Mouse (Mus musculus) liver, embryonic 14.5 days (tissue): ENCODE results near the gene Pamr1.

Experiments used
- CTCF ChIP-seq: IDR thresholded peaks from 2 replicates; pipeline ENCODE4 v1.5.1; 2016; ENCODE audit warnings: antibody characterized with exemption, low read depth, control low read depth
- EP300 ChIP-seq: IDR thresholded peaks from 2 replicates; pipeline ENCODE4 v1.6.1; 2016; ENCODE audit warnings: antibody characterized with exemption, low read depth

GRCm38 (mm10) chr2:102681351-102681750 lies 131.5 kb downstream of the Pamr1 start:
- TF ChIP-seq CTCF (no peak), EP300 (no peak)
